Mouse (Mus musculus) adrenal gland, adult (tissue): ENCODE results near the gene Irf7.

Experiments
- DNase-seq, 2 experiments: peaks; one replicate each; pipeline ENCODE4 v3.0.0; 2022 to 2023; ENCODE audit warnings: low spot score in 1 of 2; ENCODE audit not compliant: inconsistent age in 2 of 2

Gene Irf7

GRCm38 (mm10) chr7:141221249-141222125 is 44.8 kb downstream of the Irf7 start:
- peak; percentile 99 for DNase-seq

- DNase-seq: no peak
Measured at GRCm38 (mm10) chr7:141220377-141220776, 45.9 kb downstream of the Irf7 start.

DNA sequence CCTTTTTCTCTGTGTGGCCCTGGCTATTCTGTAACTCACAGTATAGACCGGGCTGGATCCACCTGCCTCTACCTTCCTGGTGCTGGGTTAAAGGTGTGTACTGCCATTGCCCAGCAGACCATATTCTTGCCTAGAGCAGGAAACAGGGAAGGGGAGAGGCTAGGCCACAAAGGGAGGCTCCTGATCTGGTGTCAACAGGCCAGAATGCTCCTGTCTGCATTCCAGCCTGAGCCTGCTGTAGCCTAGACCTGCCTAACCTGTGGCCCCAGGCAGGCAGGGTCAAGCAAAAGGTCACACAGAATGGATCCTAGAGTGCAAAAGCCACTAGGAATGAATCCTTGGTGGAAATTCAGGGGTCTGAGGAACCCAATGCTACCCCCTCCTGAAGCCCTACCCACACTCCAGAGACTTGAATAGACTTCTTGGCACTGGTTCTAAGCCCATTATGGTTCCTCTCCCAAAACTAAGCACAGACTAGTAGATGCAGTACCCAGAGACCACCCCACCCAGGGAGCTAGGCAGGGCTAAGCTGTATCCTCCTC is 46.7 kb downstream of the Irf7 start:
- no peak for DNase-seq

- DNase-seq: no peak
Measured at GRCm38 (mm10) chr7:141218557-141219133, 47.6 kb downstream of the Irf7 start.

GRCm38 (mm10) chr7:141218141-141218540 is 48.1 kb downstream of the Irf7 start:
- no peak for DNase-seq

GRCm38 (mm10) chr7:141217343-141218013 is 48.8 kb downstream of the Irf7 start:
- DNase-seq: no peak

GRCm38 (mm10) chr7:141216894-141217293 is 49.4 kb downstream of the Irf7 start:
- DNase-seq: no peak

DNA sequence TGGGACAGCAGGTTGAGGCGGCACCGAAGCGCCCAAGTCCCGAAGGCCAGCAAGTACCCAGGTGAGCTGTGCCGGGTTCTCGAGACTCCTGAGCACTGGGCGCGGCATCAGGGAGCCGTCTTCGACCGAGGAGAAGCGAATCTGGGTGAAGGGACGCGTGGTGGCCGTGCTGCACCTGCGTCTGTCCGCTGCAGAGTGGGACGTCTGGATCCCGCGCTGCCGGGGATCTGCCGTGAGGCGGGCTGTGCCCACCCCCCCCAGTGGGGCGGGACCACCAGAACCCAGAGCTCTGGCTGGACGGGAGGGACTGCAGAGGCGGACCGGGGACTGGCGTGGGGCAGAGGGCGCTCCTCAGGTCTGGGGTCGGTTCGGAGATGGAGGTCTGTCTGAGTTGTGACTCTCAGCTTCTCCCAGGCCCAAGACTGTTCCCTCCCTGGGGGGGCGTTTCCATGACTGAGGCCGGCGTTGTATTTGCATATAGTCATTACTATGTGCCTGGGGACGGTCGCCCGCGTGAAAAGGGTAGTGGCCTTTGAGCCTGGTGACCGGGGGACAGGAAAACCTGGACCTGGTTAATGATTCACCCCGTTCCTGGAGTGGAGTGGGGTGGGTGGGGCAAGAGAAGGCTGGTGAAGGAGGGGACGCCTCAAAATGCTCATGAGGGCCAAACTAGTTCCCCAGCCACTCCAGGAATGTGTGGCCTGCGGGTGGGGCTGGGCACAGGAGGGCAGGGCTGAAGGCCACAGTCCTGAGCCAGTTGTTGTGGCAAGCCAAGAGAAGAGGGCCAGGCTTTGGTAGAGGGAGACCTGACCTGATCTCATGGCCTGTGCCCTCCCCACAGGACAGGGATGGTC is 50.2 kb downstream of the Irf7 start:
- DNase-seq: peak; percentile 61 to 84

- DNase-seq: peak; percentile 95 to 97
Measured at GRCm38 (mm10) chr7:141215101-141215879, 51.0 kb downstream of the Irf7 start, which contains the start of gene Rassf7. Rassf7 (plus strand) TSS chr7:141215860.

GRCm38 (mm10) chr7:141214310-141214709 is 52.0 kb downstream of the Irf7 start:
- no peak for DNase-seq

GRCm38 (mm10) chr7:141213605-141214235 is 52.6 kb downstream of the Irf7 start, which contains the start of gene Lmntd2:
Lmntd2 (minus strand) TSS chr7:141214080.
- DNase-seq: no peak

- DNase-seq: no peak
Measured at GRCm38 (mm10) chr7:141213133-141213532, 53.1 kb downstream of the Irf7 start.
